ENCODE assay signal across 13 mouse cellular contexts in the genomic region with DNA sequence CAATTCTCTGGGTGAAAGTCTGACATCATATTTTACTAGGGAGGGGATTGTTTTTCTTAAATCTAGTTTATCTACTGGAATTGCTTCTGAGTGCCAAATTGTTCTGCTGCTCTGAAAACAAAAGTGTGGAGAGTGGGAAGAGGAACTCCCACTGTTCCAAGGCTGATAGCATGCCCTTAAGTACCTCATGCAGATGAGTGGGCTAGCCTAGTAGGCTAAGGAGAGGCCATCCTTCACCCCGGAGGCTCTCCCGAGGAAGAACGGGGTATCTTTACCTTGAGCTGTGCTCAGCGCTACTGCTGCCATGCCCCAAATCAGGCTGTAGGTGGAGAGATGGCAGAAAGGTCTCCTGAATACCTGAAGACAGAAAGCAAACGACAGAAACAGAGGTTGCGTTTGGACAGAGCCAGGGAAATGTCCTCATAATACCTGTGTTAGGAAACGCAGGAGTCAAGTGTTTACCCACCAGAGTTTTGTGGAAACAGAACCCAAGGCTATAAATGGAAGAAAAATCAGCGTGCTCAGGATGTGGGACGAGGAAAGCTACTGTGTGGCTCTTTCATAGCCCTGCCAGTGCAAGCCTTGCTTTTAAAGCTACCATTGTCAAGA. TPM values are rescaled to one million over a fixed set of nuclear protein-coding genes. Genes with fewer than 3 reads are reported as not detected.
DNase-seq lines count a peak whose midpoint lies in the region; ATAC-seq and TF ChIP-seq lines count a peak whose summit lies in the region.
"Had no signal": no experiment of that assay in that cellular context is flagged by ENCODE, and none has a peak within 500 bp of the region (broad histone marks: within the 10 kb centered on the region; RNA-seq: fewer than 3 reads in every experiment).

No protein-coding gene starts in this region.

- ATAC-seq in heart, embryonic 16.5 days (replicated peaks; ENCODE audit: extremely low read depth, insufficient read depth, low FRiP score): peak; percentile 70
- ATAC-seq in heart, embryonic 12.5 days (ENCODE audit: insufficient number of reproducible peaks, low FRiP score): no peak
- ATAC-seq in lung, embryonic 14.5 days (ENCODE audit: insufficient read depth): peak; percentile 71; the same call in 1 of the 2 replicates
- ATAC-seq in stomach, postnatal 0 days (ENCODE audit: low FRiP score, low TSS enrichment): no peak
- no peak; the same call in 1 of the 2 replicates for ATAC-seq in midbrain, embryonic 16.5 days
- ATAC-seq: forebrain, embryonic 15.5 days had no signal

- no peaks in the 10 kb centered on the region for H3K27me3 ChIP-seq in heart, embryonic 16.5 days (ENCODE audit: control insufficient read depth, insufficient read depth, low read length)
- no peaks in the 10 kb centered on the region for H3K27me3 ChIP-seq in heart, embryonic 12.5 days (replicated peaks)
- H3K27me3 ChIP-seq in lung, embryonic 14.5 days (ENCODE audit: insufficient read depth, low read length): no peaks in the 10 kb centered on the region
- H3K27me3 ChIP-seq in stomach, postnatal 0 days (ENCODE audit: control insufficient read depth, insufficient read depth, low read length): no peaks in the 10 kb centered on the region
- no peaks in the 10 kb centered on the region for H3K27me3 ChIP-seq in midbrain, embryonic 16.5 days (ENCODE audit: control insufficient read depth, insufficient read depth, low read depth, low read length)
- H3K27me3 ChIP-seq: forebrain, embryonic 15.5 days; hindbrain, embryonic 15.5 days; neural tube, embryonic 13.5 days; stomach, embryonic 15.5 days had no signal

- peak overlapping the region; percentile 54 for H3K27ac ChIP-seq in heart, embryonic 16.5 days (ENCODE audit: low read length)
- no peak overlapping the region for H3K27ac ChIP-seq in heart, embryonic 12.5 days (ENCODE audit: poor library complexity, severe bottlenecking)
- H3K27ac ChIP-seq in lung, embryonic 14.5 days (ENCODE audit: low read depth): 0 out of 2 replicates have a peak overlapping the region, but pooled peaks have one; percentile 15
- H3K27ac ChIP-seq in stomach, postnatal 0 days (replicated peaks): 0 out of 2 replicates have a peak overlapping the region, but pooled peaks have one; percentile 46
- no peak overlapping the region for H3K27ac ChIP-seq in midbrain, embryonic 16.5 days (ENCODE audit: low read length)
- H3K27ac ChIP-seq: forebrain, embryonic 15.5 days; hindbrain, embryonic 15.5 days; neural tube, embryonic 13.5 days; stomach, embryonic 15.5 days had no signal

- no peak overlapping the region for H3K4me2 ChIP-seq in heart, embryonic 16.5 days (ENCODE audit: low read depth, low read length)
- H3K4me2 ChIP-seq in heart, embryonic 12.5 days: no peak overlapping the region
- H3K4me2 ChIP-seq in lung, embryonic 14.5 days: no peak overlapping the region
- no peak overlapping the region for H3K4me2 ChIP-seq in stomach, postnatal 0 days (replicated peaks; ENCODE audit: low read depth)
- H3K4me2 ChIP-seq in midbrain, embryonic 16.5 days (ENCODE audit: low read length): no peak overlapping the region
- H3K4me2 ChIP-seq: forebrain, embryonic 15.5 days; hindbrain, embryonic 15.5 days; neural tube, embryonic 13.5 days; stomach, embryonic 15.5 days had no signal

- no peaks in the 10 kb centered on the region for H3K4me1 ChIP-seq in heart, embryonic 16.5 days (ENCODE audit: control insufficient read depth, insufficient read depth, low read length)
- peaks cover 6% of the 10 kb centered on the region; the same call in 1 of the 2 replicates for H3K4me1 ChIP-seq in heart, embryonic 12.5 days (replicated peaks)
- H3K4me1 ChIP-seq in lung, embryonic 14.5 days (ENCODE audit: insufficient read depth): no peaks in the 10 kb centered on the region
- no peaks in the 10 kb centered on the region for H3K4me1 ChIP-seq in stomach, postnatal 0 days (replicated peaks; ENCODE audit: control insufficient read depth, insufficient read depth)
- H3K4me1 ChIP-seq in midbrain, embryonic 16.5 days (ENCODE audit: control insufficient read depth, insufficient read depth, low read length): peaks cover 13% of the 10 kb centered on the region
- H3K4me1 ChIP-seq: neural tube, embryonic 13.5 days; stomach, embryonic 15.5 days had no signal

- 38% methylated on average over 9 of the region's 9 CpGs for WGBS in heart, embryonic 16.5 days
- 40% methylated on average over 9 of the region's 9 CpGs for WGBS in heart, embryonic 12.5 days
- WGBS in lung, embryonic 14.5 days: 48% methylated on average over 9 of the region's 9 CpGs
- WGBS in stomach, postnatal 0 days: 48% methylated on average over 9 of the region's 9 CpGs
- WGBS in midbrain, embryonic 16.5 days: 73% methylated on average over 9 of the region's 9 CpGs

- TF ChIP-seq CTCF in lung, embryonic 14.5 days (IDR thresholded peaks at IDR 0.05; ENCODE audit: low read depth): peak; percentile 24; the same call in 1 of the 2 replicates
- no peak for TF ChIP-seq CTCF in stomach, postnatal 0 days (IDR thresholded peaks at IDR 0.05; ENCODE audit: low read depth)

- TF ChIP-seq EP300 in stomach, postnatal 0 days (optimal IDR thresholded peaks at IDR 0.05): no peak

- no peak overlapping the region for H3K9ac ChIP-seq in heart, embryonic 16.5 days (ENCODE audit: low read length)
- no peak overlapping the region for H3K9ac ChIP-seq in heart, embryonic 12.5 days
- H3K9ac ChIP-seq in lung, embryonic 14.5 days: no peak overlapping the region
- no peak overlapping the region for H3K9ac ChIP-seq in stomach, postnatal 0 days (ENCODE audit: low read length)
- no peak overlapping the region for H3K9ac ChIP-seq in midbrain, embryonic 16.5 days (ENCODE audit: low read depth, low read length)
- H3K9ac ChIP-seq: forebrain, embryonic 15.5 days; hindbrain, embryonic 15.5 days; neural tube, embryonic 13.5 days; stomach, embryonic 15.5 days had no signal

- no peaks in the 10 kb centered on the region for H3K9me3 ChIP-seq in heart, embryonic 16.5 days (replicated peaks; ENCODE audit: control insufficient read depth, low read length)
- no peaks in the 10 kb centered on the region for H3K9me3 ChIP-seq in heart, embryonic 12.5 days (replicated peaks)
- no peaks in the 10 kb centered on the region for H3K9me3 ChIP-seq in lung, embryonic 14.5 days (ENCODE audit: low read depth, low read length)
- no peaks in the 10 kb centered on the region for H3K9me3 ChIP-seq in stomach, postnatal 0 days (ENCODE audit: control insufficient read depth, low read length)
- H3K9me3 ChIP-seq in midbrain, embryonic 16.5 days (replicated peaks; ENCODE audit: control insufficient read depth, low read length, poor library complexity, severe bottlenecking): no peaks in the 10 kb centered on the region
- H3K9me3 ChIP-seq: forebrain, embryonic 15.5 days; hindbrain, embryonic 15.5 days; neural tube, embryonic 13.5 days; stomach, embryonic 15.5 days had no signal

- no peaks in the 10 kb centered on the region for H3K36me3 ChIP-seq in heart, embryonic 16.5 days (ENCODE audit: control insufficient read depth, insufficient read depth)
- no peaks in the 10 kb centered on the region for H3K36me3 ChIP-seq in heart, embryonic 12.5 days
- H3K36me3 ChIP-seq in lung, embryonic 14.5 days (ENCODE audit: insufficient read depth): no peaks in the 10 kb centered on the region; the same call in 1 of the 2 replicates
- no peaks in the 10 kb centered on the region for H3K36me3 ChIP-seq in stomach, postnatal 0 days (ENCODE audit: control insufficient read depth, insufficient read depth, low read length)
- peaks cover 17% of the 10 kb centered on the region for H3K36me3 ChIP-seq in midbrain, embryonic 16.5 days (ENCODE audit: control insufficient read depth, insufficient read depth, low read length)

- DNase-seq in right cerebral cortex, adult 18-20 months: peak; percentile 8
- DNase-seq in right cerebral cortex, postnatal 10 days (ENCODE audit: low spot score in 2 of 2): no peak
- DNase-seq in lung, embryonic 14.5 days: peak; percentile 40
- no peak for DNase-seq in stomach, postnatal 0 days (ENCODE audit: low spot score)
- DNase-seq: cerebellum, postnatal 25 days; right cerebral cortex, postnatal 14 days had no signal

- no peak overlapping the region for H3K4me3 ChIP-seq in heart, embryonic 16.5 days (ENCODE audit: low read length)
- H3K4me3 ChIP-seq in heart, embryonic 12.5 days: no peak overlapping the region
- no peak overlapping the region for H3K4me3 ChIP-seq in lung, embryonic 14.5 days (ENCODE audit: low read depth, low read length)
- H3K4me3 ChIP-seq in stomach, postnatal 0 days (ENCODE audit: low read depth, low read length): no peak overlapping the region
- no peak overlapping the region for H3K4me3 ChIP-seq in midbrain, embryonic 16.5 days (ENCODE audit: low read depth, low read length)
- H3K4me3 ChIP-seq: forebrain, embryonic 15.5 days; hindbrain, embryonic 15.5 days; neural tube, embryonic 13.5 days; stomach, embryonic 15.5 days had no signal

RNA-seq across cellular contexts. Expression of gene Cd200, which starts 8.8 kb away (rescaled TPM):
- polyA plus RNA-seq in heart, embryonic 16.5 days (2015; fragmentation: Nextera tagmentation; extraction: Ambion mirVana): 28.1 and 28.3 TPM in 2 replicates
- 14.6 and 15.4 TPM in 2 replicates for polyA plus RNA-seq in heart, embryonic 12.5 days (2016; fragmentation: Nextera tagmentation; extraction: Ambion mirVana)
- 66.1 and 68.1 TPM in 2 replicates for polyA plus RNA-seq in lung, embryonic 14.5 days (2014; fragmentation: Nextera tagmentation; extraction: Ambion mirVana)
- 84.1 and 87.8 TPM in 2 replicates for polyA plus RNA-seq in stomach, postnatal 0 days (2015; fragmentation: Nextera tagmentation; extraction: Ambion mirVana)
- polyA plus RNA-seq in midbrain, embryonic 16.5 days (2015; fragmentation: Nextera tagmentation; extraction: Ambion mirVana): 411 and 438 TPM in 2 replicates

Comparison
In these comparisons a context has a peak if more than half of its experiments do, and no peak if none do; other contexts are left out.
1. ATAC-seq: peak in heart, embryonic 16.5 days (single experiment) and lung, embryonic 14.5 days (single experiment); none in heart, embryonic 12.5 days (single experiment), stomach, postnatal 0 days (single experiment) and midbrain, embryonic 16.5 days (single experiment).
2. H3K27ac ChIP-seq: peak in heart, embryonic 16.5 days (single experiment), lung, embryonic 14.5 days (single experiment) and stomach, postnatal 0 days (single experiment); none in heart, embryonic 12.5 days (single experiment) and midbrain, embryonic 16.5 days (single experiment).
3. DNase-seq: peak in right cerebral cortex, adult 18-20 months (single experiment) and lung, embryonic 14.5 days (single experiment); none in right cerebral cortex, postnatal 10 days (0 of 2) and stomach, postnatal 0 days (single experiment).